Mouse (Mus musculus): ENCODE measurements around the gene Fblim1. TPM values are rescaled to one million over a fixed set of nuclear protein-coding genes. Genes with fewer than 3 reads are reported as not detected.

Gene Fblim1
- 5.1 TPM for polyA plus RNA-seq (2014; fragmentation: Illumina TruSeq; extraction: RNeasy Lipid Tissue Mini Kit (QIAGEN cat#74804); ENCODE audit: low read depth, low replicate concordance)

DNA sequence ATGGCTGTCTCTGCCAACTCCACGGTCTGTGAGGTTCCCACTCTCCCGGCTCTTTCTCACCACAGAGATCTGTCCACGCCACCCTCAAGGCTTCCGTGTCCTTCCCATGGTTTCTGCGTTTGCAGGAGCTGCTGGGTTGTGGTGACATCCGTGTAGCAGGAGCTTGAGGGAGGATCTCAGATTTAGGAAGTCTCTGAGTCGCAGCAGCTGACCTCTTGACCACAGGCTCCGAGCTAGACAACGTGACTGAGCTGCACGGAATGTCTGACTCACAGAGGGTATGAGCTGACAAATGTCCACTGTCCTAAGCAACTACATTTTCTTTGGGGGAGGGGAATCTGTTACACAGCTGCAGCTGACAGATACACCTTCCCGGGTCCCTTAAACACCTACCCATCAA, at the start of gene Fblim1:
Gene Fblim1 (minus strand): TSS at position 236 of the 400 bp plus-strand sequence.

DNA sequence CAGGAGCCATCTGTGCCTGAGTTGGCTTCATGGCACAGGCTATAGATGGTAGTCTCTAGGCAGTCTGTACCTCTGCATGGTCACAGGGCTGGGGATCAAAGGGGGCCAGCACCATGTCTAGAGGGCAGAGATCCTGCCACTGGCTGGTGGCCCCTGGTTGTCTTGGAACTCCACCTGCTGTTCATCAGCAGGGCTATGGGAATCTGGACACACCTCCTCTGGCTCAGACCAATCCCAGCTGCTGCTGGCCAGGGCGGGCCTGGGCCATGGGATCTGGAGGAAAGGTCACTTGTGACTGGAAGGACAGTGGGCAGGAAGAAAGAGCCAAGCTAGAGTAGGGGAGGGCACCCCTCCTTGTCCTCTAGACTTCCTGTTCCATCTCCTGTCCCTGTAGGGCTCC, 17.8 kb upstream of the Fblim1 start, which contains the start of gene Slc25a34:
Gene Slc25a34 (minus strand): TSS at position 156 of the 400 bp plus-strand sequence.

DNA sequence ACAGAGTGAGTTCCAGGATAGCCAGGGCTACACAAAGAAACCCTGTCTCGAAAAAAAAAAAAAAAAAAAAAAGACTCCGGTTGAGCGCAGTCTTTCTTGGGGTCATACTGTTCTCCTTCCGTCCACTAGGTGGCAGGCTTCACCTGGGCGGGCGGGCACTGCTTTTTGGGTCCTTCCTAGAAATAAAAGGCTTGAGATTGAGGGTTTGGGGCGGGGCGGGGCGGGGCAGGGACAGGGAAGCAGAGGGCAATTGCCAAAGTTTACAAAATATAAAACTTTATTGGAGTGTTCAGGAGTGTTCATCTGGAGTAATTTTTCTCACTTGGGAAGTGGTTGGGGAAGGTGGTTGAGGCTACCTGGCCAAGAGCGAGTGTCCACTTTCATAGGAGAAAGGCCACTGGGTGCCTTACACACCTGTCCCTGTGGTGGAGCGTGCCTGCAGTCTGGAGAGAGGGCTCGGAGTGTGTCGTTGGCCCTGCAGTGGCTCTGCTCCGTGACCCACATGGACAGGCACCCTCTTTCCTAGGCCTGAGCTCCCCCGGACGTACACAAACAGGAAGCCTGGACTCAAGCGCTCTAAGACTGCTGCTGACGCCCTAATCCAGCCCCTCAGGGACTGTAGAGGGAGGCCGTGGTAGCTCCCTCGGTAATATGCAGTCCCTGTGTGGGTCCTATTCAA, 12.8 kb upstream of the Fblim1 start, which contains the start of gene Tmem82:
Gene Tmem82 (minus strand): TSS at position 69 of the 679 bp plus-strand sequence.

DNA sequence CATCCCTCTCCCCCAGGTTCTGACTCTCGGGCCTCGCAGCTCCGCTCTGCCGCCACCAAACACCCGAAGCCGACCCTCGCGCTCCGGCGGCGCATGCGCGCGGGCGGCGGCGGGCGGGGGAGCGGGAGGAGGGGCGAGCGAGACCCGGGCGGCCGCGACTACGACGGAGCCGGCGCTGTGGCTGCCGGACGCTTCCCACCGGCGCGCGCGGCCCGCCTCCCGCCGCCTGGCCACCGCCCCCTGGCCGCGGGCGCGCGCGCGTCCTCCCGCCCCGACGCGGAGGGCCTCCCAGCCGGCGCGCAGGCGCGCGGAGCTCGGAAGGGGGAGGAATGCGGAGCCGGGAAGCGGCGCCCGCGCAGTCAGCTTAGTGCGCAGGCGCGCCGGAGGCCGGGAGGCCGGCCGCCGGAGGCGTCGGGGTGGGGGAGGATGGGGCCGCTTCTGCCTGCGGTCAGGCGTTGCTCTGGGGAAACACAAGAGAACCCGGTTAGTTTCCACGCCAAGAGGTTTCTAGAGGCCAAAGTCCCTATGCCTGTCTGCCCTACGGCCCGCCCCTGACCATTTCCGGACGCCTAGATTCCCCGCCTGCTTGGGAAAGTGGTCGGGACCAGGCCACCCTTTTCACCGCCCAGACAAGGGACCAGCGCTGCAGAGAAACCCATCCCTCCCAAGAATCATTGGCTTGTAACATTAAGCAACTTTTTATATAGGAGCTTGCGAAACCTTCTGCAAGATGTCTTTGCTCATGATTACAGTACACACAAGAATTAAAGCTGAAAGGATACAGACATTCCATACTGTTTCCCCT, 67.3 kb downstream of the Fblim1 start, which contains the start of gene Spen:
Gene Spen (minus strand): TSS at position 190 of the 805 bp plus-strand sequence.

Other genes starting within 250 kb of the Fblim1 start
- not detected for gene Fam131c, start 237.9 kb downstream of the Fblim1 start, polyA plus RNA-seq (2014; fragmentation: Illumina TruSeq; extraction: RNeasy Lipid Tissue Mini Kit (QIAGEN cat#74804); ENCODE audit: low read depth, low replicate concordance)
- gene Clcnka, start 207.4 kb downstream of the Fblim1 start, polyA plus RNA-seq (2014; fragmentation: Illumina TruSeq; extraction: RNeasy Lipid Tissue Mini Kit (QIAGEN cat#74804); ENCODE audit: low read depth, low replicate concordance), result 4.0 TPM
- 10.6 TPM for gene Clcnkb, start 190.1 kb downstream of the Fblim1 start, polyA plus RNA-seq (2014; fragmentation: Illumina TruSeq; extraction: RNeasy Lipid Tissue Mini Kit (QIAGEN cat#74804); ENCODE audit: low read depth, low replicate concordance)
- not detected for gene Hspb7, start 185.3 kb downstream of the Fblim1 start, polyA plus RNA-seq (2014; fragmentation: Illumina TruSeq; extraction: RNeasy Lipid Tissue Mini Kit (QIAGEN cat#74804); ENCODE audit: low read depth, low replicate concordance)
- gene Srarp, start 170.0 kb downstream of the Fblim1 start, polyA plus RNA-seq (2014; fragmentation: Illumina TruSeq; extraction: RNeasy Lipid Tissue Mini Kit (QIAGEN cat#74804); ENCODE audit: low read depth, low replicate concordance), result not detected
- gene Zbtb17, start 161.4 kb downstream of the Fblim1 start, polyA plus RNA-seq (2014; fragmentation: Illumina TruSeq; extraction: RNeasy Lipid Tissue Mini Kit (QIAGEN cat#74804); ENCODE audit: low read depth, low replicate concordance), result not detected
- 7.5 TPM for gene Spen, start 67.5 kb downstream of the Fblim1 start, polyA plus RNA-seq (2014; fragmentation: Illumina TruSeq; extraction: RNeasy Lipid Tissue Mini Kit (QIAGEN cat#74804); ENCODE audit: low read depth, low replicate concordance)
- 0.57 TPM for gene Tmem82, start 12.5 kb upstream of the Fblim1 start, polyA plus RNA-seq (2014; fragmentation: Illumina TruSeq; extraction: RNeasy Lipid Tissue Mini Kit (QIAGEN cat#74804); ENCODE audit: low read depth, low replicate concordance)
- 0.53 TPM for gene Slc25a34, start 17.7 kb upstream of the Fblim1 start, polyA plus RNA-seq (2014; fragmentation: Illumina TruSeq; extraction: RNeasy Lipid Tissue Mini Kit (QIAGEN cat#74804); ENCODE audit: low read depth, low replicate concordance)
- 1.4 TPM for gene Plekhm2, start 58.8 kb upstream of the Fblim1 start, polyA plus RNA-seq (2014; fragmentation: Illumina TruSeq; extraction: RNeasy Lipid Tissue Mini Kit (QIAGEN cat#74804); ENCODE audit: low read depth, low replicate concordance)
- not detected for gene Rsc1a1, start 79.5 kb upstream of the Fblim1 start, polyA plus RNA-seq (2014; fragmentation: Illumina TruSeq; extraction: RNeasy Lipid Tissue Mini Kit (QIAGEN cat#74804); ENCODE audit: low read depth, low replicate concordance)
- 35.7 TPM for gene Ddi2, start 117.3 kb upstream of the Fblim1 start, polyA plus RNA-seq (2014; fragmentation: Illumina TruSeq; extraction: RNeasy Lipid Tissue Mini Kit (QIAGEN cat#74804); ENCODE audit: low read depth, low replicate concordance)
- gene Agmat, start 140.6 kb upstream of the Fblim1 start, polyA plus RNA-seq (2014; fragmentation: Illumina TruSeq; extraction: RNeasy Lipid Tissue Mini Kit (QIAGEN cat#74804); ENCODE audit: low read depth, low replicate concordance), result 0.32 TPM
- 5.9 TPM for gene Dnajc16, start 184.8 kb upstream of the Fblim1 start, polyA plus RNA-seq (2014; fragmentation: Illumina TruSeq; extraction: RNeasy Lipid Tissue Mini Kit (QIAGEN cat#74804); ENCODE audit: low read depth, low replicate concordance)
- gene Casp9, start 187.5 kb upstream of the Fblim1 start, polyA plus RNA-seq (2014; fragmentation: Illumina TruSeq; extraction: RNeasy Lipid Tissue Mini Kit (QIAGEN cat#74804); ENCODE audit: low read depth, low replicate concordance), result 12.8 TPM
- gene Cela2a, start 220.1 kb upstream of the Fblim1 start, polyA plus RNA-seq (2014; fragmentation: Illumina TruSeq; extraction: RNeasy Lipid Tissue Mini Kit (QIAGEN cat#74804); ENCODE audit: low read depth, low replicate concordance), result not detected
- gene Ctrc, start 240.3 kb upstream of the Fblim1 start, polyA plus RNA-seq (2014; fragmentation: Illumina TruSeq; extraction: RNeasy Lipid Tissue Mini Kit (QIAGEN cat#74804); ENCODE audit: low read depth, low replicate concordance), result not detected